Comparison of ENCODE assay signal across 18 mouse cellular contexts in the genomic region with DNA sequence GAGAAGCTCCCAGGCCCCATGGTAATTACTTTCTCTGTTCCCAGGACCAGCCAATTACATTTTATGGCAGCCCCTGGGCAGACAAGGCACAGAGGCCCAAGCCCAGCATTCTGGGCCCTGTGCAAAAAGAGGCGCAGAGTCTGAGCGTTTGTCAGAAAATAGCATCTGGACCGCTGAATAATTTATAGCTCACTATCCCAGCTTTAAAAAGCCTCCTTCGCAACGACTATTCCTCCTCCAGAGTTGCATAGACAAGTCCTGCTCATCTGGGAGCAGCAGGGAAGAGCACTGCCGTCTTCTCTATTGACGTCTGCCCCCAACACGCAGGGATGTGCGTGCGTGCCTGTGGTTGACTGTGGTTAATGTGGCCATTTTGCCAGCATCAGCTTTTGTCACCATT. TPM values are rescaled to one million over a fixed set of nuclear protein-coding genes. Genes with fewer than 3 reads are reported as not detected.
DNase-seq lines count a peak whose midpoint lies in the region; ATAC-seq and TF ChIP-seq lines count a peak whose summit lies in the region.
"Had no signal": no experiment of that assay in that cellular context is flagged by ENCODE, and none has a peak within 500 bp of the region (broad histone marks: within the 10 kb centered on the region; RNA-seq: fewer than 3 reads in every experiment).

No protein-coding gene starts in this region.

- H3K36me3 ChIP-seq in hindbrain, embryonic 14.5 days (replicated peaks; ENCODE audit: control insufficient read depth, insufficient read depth): no peaks in the 10 kb centered on the region
- no peaks in the 10 kb centered on the region for H3K36me3 ChIP-seq in hindbrain, postnatal 0 days (ENCODE audit: insufficient read depth, low read length)
- H3K36me3 ChIP-seq in midbrain, embryonic 16.5 days (ENCODE audit: control insufficient read depth, insufficient read depth, low read length): no peaks in the 10 kb centered on the region
- H3K36me3 ChIP-seq: embryonic facial prominence, embryonic 13.5 days; forebrain, embryonic 10.5 days; limb, embryonic 10.5 days; liver, embryonic 12.5 days; lung, embryonic 15.5 days had no signal

- no peak for DNase-seq in hindbrain, embryonic 14.5 days (ENCODE audit: low spot score)
- DNase-seq in hindbrain, postnatal 0 days (ENCODE audit: low spot score): no peak
- peak; percentile 51 to 67 for DNase-seq in right cerebral cortex, postnatal 10 days (ENCODE audit: low spot score in 2 of 2)
- no peak for DNase-seq in right cerebral cortex, postnatal 4 days
- DNase-seq in gastrocnemius, postnatal 25 days: no peak
- no peak for DNase-seq in thymus, postnatal 0 days (ENCODE audit: low spot score)
- DNase-seq: cerebellum, adult 18-20 months; gastrocnemius, postnatal 10 days; heart, postnatal 10 days had no signal

- no peaks in the 10 kb centered on the region for H3K9me3 ChIP-seq in hindbrain, embryonic 14.5 days (ENCODE audit: control insufficient read depth, low read length)
- no peaks in the 10 kb centered on the region for H3K9me3 ChIP-seq in hindbrain, postnatal 0 days (ENCODE audit: low read length)
- H3K9me3 ChIP-seq in midbrain, embryonic 16.5 days (replicated peaks; ENCODE audit: control insufficient read depth, low read length, poor library complexity, severe bottlenecking): no peaks in the 10 kb centered on the region
- H3K9me3 ChIP-seq: embryonic facial prominence, embryonic 13.5 days; forebrain, embryonic 10.5 days; limb, embryonic 10.5 days; liver, embryonic 12.5 days; lung, embryonic 15.5 days had no signal

- 0 out of 2 replicates have a peak, but pooled peaks cover 2% of the 10 kb centered on the region for H3K4me1 ChIP-seq in hindbrain, embryonic 14.5 days (replicated peaks; ENCODE audit: control insufficient read depth, insufficient read depth, low read length)
- no peaks in the 10 kb centered on the region for H3K4me1 ChIP-seq in hindbrain, postnatal 0 days (ENCODE audit: insufficient read depth, low read length)
- no peaks in the 10 kb centered on the region for H3K4me1 ChIP-seq in midbrain, embryonic 16.5 days (ENCODE audit: control insufficient read depth, insufficient read depth, low read length)
- H3K4me1 ChIP-seq: embryonic facial prominence, embryonic 13.5 days; forebrain, embryonic 10.5 days; limb, embryonic 10.5 days; liver, embryonic 12.5 days; lung, embryonic 15.5 days had no signal

- ATAC-seq in hindbrain, embryonic 14.5 days (ENCODE audit: low FRiP score): peak; percentile 62
- ATAC-seq in hindbrain, postnatal 0 days: no peak
- peak; percentile 32; the same call in 1 of the 2 replicates for ATAC-seq in midbrain, embryonic 16.5 days
- ATAC-seq: liver, embryonic 12.5 days had no signal

- H3K9ac ChIP-seq in hindbrain, embryonic 14.5 days: no peak overlapping the region
- H3K9ac ChIP-seq in hindbrain, postnatal 0 days (replicated peaks; ENCODE audit: low read length): no peak overlapping the region
- no peak overlapping the region for H3K9ac ChIP-seq in midbrain, embryonic 16.5 days (ENCODE audit: low read depth, low read length)
- H3K9ac ChIP-seq: embryonic facial prominence, embryonic 13.5 days; liver, embryonic 12.5 days; lung, embryonic 15.5 days had no signal

- TF ChIP-seq CTCF in hindbrain, postnatal 0 days (IDR thresholded peaks at IDR 0.05; ENCODE audit: low read depth): no peak

- no peaks in the 10 kb centered on the region for H3K27me3 ChIP-seq in hindbrain, embryonic 14.5 days (ENCODE audit: control insufficient read depth, insufficient read depth, low read length)
- H3K27me3 ChIP-seq in hindbrain, postnatal 0 days (ENCODE audit: insufficient read depth, low read length): no peaks in the 10 kb centered on the region
- no peaks in the 10 kb centered on the region for H3K27me3 ChIP-seq in midbrain, embryonic 16.5 days (ENCODE audit: control insufficient read depth, insufficient read depth, low read depth, low read length)
- H3K27me3 ChIP-seq: embryonic facial prominence, embryonic 13.5 days; liver, embryonic 12.5 days; lung, embryonic 15.5 days had no signal

- no peak overlapping the region for H3K4me3 ChIP-seq in hindbrain, embryonic 14.5 days (replicated peaks; ENCODE audit: low read length)
- H3K4me3 ChIP-seq in hindbrain, postnatal 0 days (ENCODE audit: low read length): no peak overlapping the region
- H3K4me3 ChIP-seq in midbrain, embryonic 16.5 days (ENCODE audit: low read depth, low read length): no peak overlapping the region
- H3K4me3 ChIP-seq: embryonic facial prominence, embryonic 13.5 days; forebrain, embryonic 10.5 days; limb, embryonic 10.5 days; liver, embryonic 12.5 days; lung, embryonic 15.5 days had no signal

- 48% methylated on average over 10 of the region's 10 CpGs for WGBS in hindbrain, embryonic 14.5 days
- 63% methylated on average over 10 of the region's 10 CpGs for WGBS in hindbrain, postnatal 0 days
- WGBS in midbrain, embryonic 16.5 days: 60% methylated on average over 10 of the region's 10 CpGs

- no peak overlapping the region for H3K4me2 ChIP-seq in hindbrain, embryonic 14.5 days (replicated peaks)
- H3K4me2 ChIP-seq in hindbrain, postnatal 0 days (ENCODE audit: low read depth, low read length): no peak overlapping the region
- H3K4me2 ChIP-seq in midbrain, embryonic 16.5 days (ENCODE audit: low read length): no peak overlapping the region
- H3K4me2 ChIP-seq: embryonic facial prominence, embryonic 13.5 days; liver, embryonic 12.5 days; lung, embryonic 15.5 days had no signal

- H3K27ac ChIP-seq in hindbrain, embryonic 14.5 days: peak overlapping the region; percentile 47; the same call in 1 of the 2 replicates
- H3K27ac ChIP-seq in hindbrain, postnatal 0 days: no peak overlapping the region
- H3K27ac ChIP-seq in midbrain, embryonic 16.5 days (ENCODE audit: low read length): no peak overlapping the region
- H3K27ac ChIP-seq: embryonic facial prominence, embryonic 13.5 days; forebrain, embryonic 10.5 days; kidney, postnatal 0 days; limb, embryonic 10.5 days; liver, embryonic 12.5 days; lung, embryonic 15.5 days had no signal

RNA-seq across cellular contexts. Expression of gene Man2b2, which starts 14.0 kb away (rescaled TPM):
- 13.0 and 13.9 TPM in 2 replicates for polyA plus RNA-seq in hindbrain, embryonic 14.5 days (2014; fragmentation: Nextera tagmentation; extraction: Ambion mirVana)
- total RNA-seq in hindbrain, postnatal 0 days (2014; rRNA removed): 30.0 and 30.2 TPM in 2 replicates
- polyA plus RNA-seq in hindbrain, postnatal 0 days (2015; fragmentation: Nextera tagmentation; extraction: Ambion mirVana): 16.0 and 17.9 TPM in 2 replicates
- 11.5 and 11.6 TPM in 2 replicates for polyA plus RNA-seq in midbrain, embryonic 16.5 days (2015; fragmentation: Nextera tagmentation; extraction: Ambion mirVana)
- 1 to 10 TPM; 3.5 to 5.2 TPM for total RNA-seq in gastrocnemius, postnatal 25 days (2021)
- polyA plus RNA-seq in thymus, postnatal 0 days (2015; fragmentation: Nextera tagmentation; extraction: Ambion mirVana): 15.4 and 15.6 TPM in 2 replicates

RNA-seq across cellular contexts. Expression of gene Ppp2r2c, which starts 23.8 kb away (rescaled TPM):
- 63.6 and 78.4 TPM in 2 replicates for polyA plus RNA-seq in hindbrain, embryonic 14.5 days (2014; fragmentation: Nextera tagmentation; extraction: Ambion mirVana)
- total RNA-seq in hindbrain, postnatal 0 days (2014; rRNA removed): 255 and 263 TPM in 2 replicates
- 103 and 105 TPM in 2 replicates for polyA plus RNA-seq in hindbrain, postnatal 0 days (2015; fragmentation: Nextera tagmentation; extraction: Ambion mirVana)
- 56.8 and 61.1 TPM in 2 replicates for polyA plus RNA-seq in midbrain, embryonic 16.5 days (2015; fragmentation: Nextera tagmentation; extraction: Ambion mirVana)
- total RNA-seq in gastrocnemius, postnatal 25 days (2021): under 1 TPM; 0.41 to 0.70 TPM
- 0.04 TPM in 1 of 2 replicates, not detected in the other for polyA plus RNA-seq in thymus, postnatal 0 days (2015; fragmentation: Nextera tagmentation; extraction: Ambion mirVana)
- total RNA-seq: common myeloid progenitor, adult 5-6 weeks; megakaryocyte progenitor cell, adult 5-6 weeks had no signal

RNA-seq across cellular contexts. Expression of gene Mrfap1, which starts 47.9 kb away (rescaled TPM):
- 360 and 387 TPM in 2 replicates for polyA plus RNA-seq in hindbrain, embryonic 14.5 days (2014; fragmentation: Nextera tagmentation; extraction: Ambion mirVana)
- 278 and 298 TPM in 2 replicates for total RNA-seq in hindbrain, postnatal 0 days (2014; rRNA removed)
- polyA plus RNA-seq in hindbrain, postnatal 0 days (2015; fragmentation: Nextera tagmentation; extraction: Ambion mirVana): 443 and 477 TPM in 2 replicates
- polyA plus RNA-seq in midbrain, embryonic 16.5 days (2015; fragmentation: Nextera tagmentation; extraction: Ambion mirVana): 278 and 289 TPM in 2 replicates
- total RNA-seq in gastrocnemius, postnatal 25 days (2021): 100 to 1,000 TPM; 220 to 232 TPM
- polyA plus RNA-seq in thymus, postnatal 0 days (2015; fragmentation: Nextera tagmentation; extraction: Ambion mirVana): 322 and 329 TPM in 2 replicates

Comparison
In these comparisons a context has a peak if more than half of its experiments do, and no peak if none do; other contexts are left out.
1. DNase-seq: peak in right cerebral cortex, postnatal 10 days (2 of 2); none in hindbrain, embryonic 14.5 days (single experiment), hindbrain, postnatal 0 days (single experiment), right cerebral cortex, postnatal 4 days (single experiment), gastrocnemius, postnatal 25 days (single experiment) and thymus, postnatal 0 days (single experiment).
2. RNA of gene Ppp2r2c, which starts 23.8 kb away (polyA plus RNA-seq): 103 to 105 TPM in hindbrain, postnatal 0 days, 63.6 to 78.4 TPM in hindbrain, embryonic 14.5 days and 56.8 to 61.1 TPM in midbrain, embryonic 16.5 days; 0.04 TPM in thymus, postnatal 0 days; every median in the first group is over 10 times any median in the second.